Mouse (Mus musculus) G1E (cell line): ENCODE measurements around the gene Tmem220. TPM values are rescaled to one million over a fixed set of nuclear protein-coding genes. Genes with fewer than 3 reads are reported as not detected.

Experiments used
- ATAC-seq: 2 replicates; pipeline ENCODE4 v1.8.0; 2016; ENCODE audit warnings: mild to moderate bottlenecking; ENCODE audit not compliant: insufficient number of reproducible peaks, poor library complexity, low FRiP score, severe bottlenecking; ENCODE audit errors: extremely low read depth
- DNase-seq: peaks from one replicate; pipeline ENCODE4 v3.0.0; 2012; ENCODE audit warnings: low spot score
- H3K27me3 ChIP-seq: 2 replicates; pipeline ENCODE4 v1.6.1; 2012; ENCODE audit warnings: mild to moderate bottlenecking, low read length, inconsistent platforms; ENCODE audit not compliant: insufficient read depth
- H3K36me3 ChIP-seq: replicated peaks from 2 replicates; pipeline ENCODE3; 2012; ENCODE audit warnings: mild to moderate bottlenecking, inconsistent platforms
- H3K4me1 ChIP-seq: 2 replicates; pipeline ENCODE4 v1.6.1; 2012; ENCODE audit warnings: low read depth, low read length, inconsistent platforms, mixed read lengths; ENCODE audit not compliant: insufficient read depth
- H3K4me3 ChIP-seq: 2 replicates; pipeline ENCODE4 v1.5.1; 2012; ENCODE audit warnings: low read depth, mild to moderate bottlenecking, inconsistent platforms, low read length, moderate library complexity, mixed read lengths
- H3K9me3 ChIP-seq: replicated peaks from 2 replicates; pipeline ENCODE4 v1.6.1; 2012; ENCODE audit warnings: inconsistent platforms
- CTCF ChIP-seq: IDR thresholded peaks from 2 replicates; pipeline ENCODE4 v1.5.1; 2012; ENCODE audit warnings: low read depth, low read length, inconsistent platforms, mixed read lengths
- GATA1 ChIP-seq: IDR thresholded peaks from 2 replicates; pipeline ENCODE4 v1.6.1; 2012; ENCODE audit warnings: borderline replicate concordance, low read length, inconsistent platforms, mixed read lengths
- GATA2 ChIP-seq: IDR thresholded peaks from 2 replicates; pipeline ENCODE4 v1.6.1; 2012; ENCODE audit warnings: low read depth, low read length, inconsistent platforms, borderline replicate concordance
- POLR2AphosphoS5 ChIP-seq: IDR thresholded peaks from 2 replicates; pipeline ENCODE4 v1.6.1; 2012; ENCODE audit warnings: low read depth, low read length, inconsistent platforms; ENCODE audit not compliant: insufficient replicate concordance
- TAL1 ChIP-seq: conservative IDR thresholded peaks from 2 replicates; pipeline ENCODE4 v1.6.1; 2012; ENCODE audit warnings: low read depth, low read length, inconsistent platforms, mixed read lengths
- polyA plus RNA-seq: library from polyadenylated mRNA; stranded (reverse); fragments of >175 nt; gene quantifications from 2 replicates; pipeline ENCODE4 v1.2.3, GENCODE M21; 2012
- total RNA-seq, 2 experiments: library from RNA; stranded (forward) in 1 of 2; stranded (reverse) in 1 of 2; fragments of 200-1000 nt in 1 of 2; fragments of >200 nt in 1 of 2; fragmentation: Nextera tagmentation in 1 of 2; gene quantifications; 2 replicates each; pipeline ENCODE4 v1.2.3; 2014 to 2017

Gene Tmem220
- total and polyA plus RNA-seq, 3 experiments = 0.11 to 6.4 (median 2.5) TPM

- Histone ChIP-seq H3K4me1 (no peaks in the 10 kb centered on the region), H3K4me3 (no peak overlapping the region), H3K27me3 (no peaks in the 10 kb centered on the region), H3K36me3 (no peaks in the 10 kb centered on the region), H3K9me3 (peaks cover 4% of the 10 kb centered on the region; the same call in 1 of the 2 replicates)
- ATAC-seq = no peak
- DNase-seq = no peak
- TF ChIP-seq GATA2 (no peak), CTCF (no peak), POLR2AphosphoS5 (no peak), GATA1 (no peak), TAL1 (no peak)
Observed at GRCm38 (mm10) chr11:66984165-66985135, 40.5 kb upstream of the Tmem220 start.

- no peak for ATAC-seq
Observed at GRCm38 (mm10) chr11:66985136-66985702, 39.7 kb upstream of the Tmem220 start.

GRCm38 (mm10) chr11:66992150-66992549 lies 32.8 kb upstream of the Tmem220 start:
- DNase-seq (no peak), ATAC-seq (no peak)
- peaks cover 2% of the 10 kb centered on the region; the same call in 1 of the 2 replicates for H3K9me3 ChIP-seq
- TF ChIP-seq GATA1 (no peak), POLR2AphosphoS5 (no peak), GATA2 (no peak), TAL1 (no peak), CTCF (no peak)
- H3K27me3 ChIP-seq = no peaks in the 10 kb centered on the region
- H3K4me3 ChIP-seq = no peak overlapping the region
- H3K36me3 ChIP-seq = no peaks in the 10 kb centered on the region
- no peaks in the 10 kb centered on the region for H3K4me1 ChIP-seq

More at GRCm38 (mm10) chr11:66985136-66985702, 39.7 kb upstream of the Tmem220 start:
- Histone ChIP-seq H3K36me3 (no peaks in the 10 kb centered on the region), H3K4me3 (no peak overlapping the region), H3K4me1 (no peaks in the 10 kb centered on the region), H3K27me3 (no peaks in the 10 kb centered on the region), H3K9me3 (peaks cover 4% of the 10 kb centered on the region; the same call in 1 of the 2 replicates)
- no peak for TF ChIP-seq CTCF
- no peak for TF ChIP-seq GATA2
- no peak for TF ChIP-seq TAL1
- no peak for TF ChIP-seq POLR2AphosphoS5
- TF ChIP-seq GATA1 = no peak
- DNase-seq = no peak

GRCm38 (mm10) chr11:66993674-66994073 lies 31.3 kb upstream of the Tmem220 start:
- Histone ChIP-seq H3K4me3 (no peak overlapping the region), H3K36me3 (no peaks in the 10 kb centered on the region), H3K27me3 (no peaks in the 10 kb centered on the region), H3K4me1 (no peaks in the 10 kb centered on the region), H3K9me3 (no peaks in the 10 kb centered on the region)
- no peak for ATAC-seq
- no peak for TF ChIP-seq POLR2AphosphoS5
- TF ChIP-seq GATA2 = no peak
- no peak for TF ChIP-seq CTCF
- TF ChIP-seq TAL1 = no peak
- TF ChIP-seq GATA1 = no peak
- DNase-seq = no peak

GRCm38 (mm10) chr11:66996446-66996845 lies 28.5 kb upstream of the Tmem220 start:
- DNase-seq = no peak

More at GRCm38 (mm10) chr11:66996446-66996845, 28.5 kb upstream of the Tmem220 start:
- H3K4me1 ChIP-seq = no peaks in the 10 kb centered on the region
- H3K9me3 ChIP-seq = no peaks in the 10 kb centered on the region
- no peaks in the 10 kb centered on the region for H3K36me3 ChIP-seq
- H3K4me3 ChIP-seq = no peak overlapping the region
- no peaks in the 10 kb centered on the region for H3K27me3 ChIP-seq
- no peak for ATAC-seq
- TF ChIP-seq TAL1 (no peak), POLR2AphosphoS5 (no peak), CTCF (no peak), GATA1 (no peak), GATA2 (no peak)
